Mouse (Mus musculus): ENCODE results near the gene B4galnt1.
"Not testable (repeated sequence)": the region's sequence is repeated elsewhere in the genome, so short reads cannot be mapped to it uniquely, and the experiment has no call there.

GRCm38 (mm10) chr10:127151233-127151632 is 13.8 kb upstream of the B4galnt1 start:
- not testable (repeated sequence) for TF ChIP-seq UBTF (IDR thresholded peaks at IDR 0.05; ENCODE audit: borderline replicate concordance, insufficient read depth, low read depth, low read length); CTCF (IDR thresholded peaks at IDR 0.05 in 2 of 3, conservative IDR thresholded peaks at IDR 0.05 in 1 of 3; ENCODE audit: control insufficient read depth in 1 of 3, insufficient read depth in 1 of 3, low read depth in 2 of 3, low read length in 3 of 3, poor library complexity in 1 of 3, severe bottlenecking in 1 of 3); POLR2AphosphoS2 (IDR thresholded peaks at IDR 0.05; ENCODE audit: low read length); CHD1 (IDR thresholded peaks at IDR 0.05; ENCODE audit: low read depth, low read length); MXI1 (IDR thresholded peaks at IDR 0.05; ENCODE audit: low read depth, low read length); ELF1 (IDR thresholded peaks at IDR 0.05; ENCODE audit: low read depth, low read length); POLR2A (IDR thresholded peaks at IDR 0.05; ENCODE audit: control insufficient read depth in 1 of 2, insufficient read depth in 1 of 2, low read depth in 1 of 2, low read length in 2 of 2, poor library complexity in 1 of 2); MAZ (IDR thresholded peaks at IDR 0.05; ENCODE audit: low read depth, low read length); USF1 (IDR thresholded peaks at IDR 0.05; ENCODE audit: low read depth, low read length); MYC (IDR thresholded peaks at IDR 0.05; ENCODE audit: low read depth, low read length); EP300 (IDR thresholded peaks at IDR 0.05; ENCODE audit: low read depth in 1 of 2, low read length in 2 of 2)

All from MEL (cell line).